Mouse (Mus musculus): ENCODE results near the gene Mllt10. TPM values are rescaled to one million over a fixed set of nuclear protein-coding genes. Genes with fewer than 3 reads are reported as not detected.
"Not testable (repeated sequence)": the region's sequence is repeated elsewhere in the genome, so short reads cannot be mapped to it uniquely, and the experiment has no call there.

Mllt10 gene
- polyA plus RNA-seq, 1 experiment = 10.0 TPM

GRCm38 (mm10) chr2:18068071-18068796, 13.2 kb downstream of the Mllt10 start:
- TF ChIP-seq MAX (IDR thresholded peaks at IDR 0.05) (no peak), MYOG (IDR thresholded peaks at IDR 0.05; ENCODE audit: control insufficient read depth, extremely low read depth, insufficient read length) (no peak), CEBPB (IDR thresholded peaks at IDR 0.05; ENCODE audit: low read depth) (no peak), USF1 (IDR thresholded peaks at IDR 0.05; ENCODE audit: low read depth) (no peak), FOSL1 (IDR thresholded peaks at IDR 0.05; ENCODE audit: insufficient read depth, low read length, poor library complexity, severe bottlenecking) (no peak), CTCF (IDR thresholded peaks at IDR 0.05; ENCODE audit: control insufficient read depth, insufficient read depth, insufficient read length) (no peak), MYOD1 (IDR thresholded peaks at IDR 0.05; ENCODE audit: control insufficient read depth, insufficient read length, low read depth) (no peak)
- no peak overlapping the region for H3K4me3 ChIP-seq (ENCODE audit: insufficient read depth, poor library complexity, severe bottlenecking)
- no peak overlapping the region for H3ac ChIP-seq (ENCODE audit: control insufficient read depth, insufficient read length, low read depth)
- H3K27me3 ChIP-seq (ENCODE audit: control insufficient read depth, insufficient read depth, insufficient read length) = no peaks in the 10 kb centered on the region
- peaks cover 59% of the 10 kb centered on the region for H3K36me3 ChIP-seq (ENCODE audit: control insufficient read depth, insufficient read depth)
- peaks cover 95% of the 10 kb centered on the region for H3K79me2 ChIP-seq (ENCODE audit: control insufficient read depth, insufficient read depth)
- H3K79me3 ChIP-seq (ENCODE audit: low read depth) = peaks cover 60% of the 10 kb centered on the region

- peaks cover 80% of the 10 kb centered on the region for H3K36me3 ChIP-seq (ENCODE audit: control insufficient read depth, insufficient read depth)
- no peak overlapping the region for H3K4me3 ChIP-seq (ENCODE audit: insufficient read depth, poor library complexity, severe bottlenecking)
- no peak for TF ChIP-seq MYOD1 (IDR thresholded peaks at IDR 0.05; ENCODE audit: control insufficient read depth, insufficient read length, low read depth)
Measured at GRCm38 (mm10) chr2:18071947-18072346, 16.9 kb downstream of the Mllt10 start.

GRCm38 (mm10) chr2:18080182-18080860, 25.3 kb downstream of the Mllt10 start:
- TF ChIP-seq USF1 (IDR thresholded peaks at IDR 0.05; ENCODE audit: low read depth) (no peak), MAX (IDR thresholded peaks at IDR 0.05) (no peak), MYOG (IDR thresholded peaks at IDR 0.05; ENCODE audit: control insufficient read depth, extremely low read depth, insufficient read length) (no peak), CTCF (IDR thresholded peaks at IDR 0.05; ENCODE audit: control insufficient read depth, insufficient read depth, insufficient read length) (no peak), CEBPB (IDR thresholded peaks at IDR 0.05; ENCODE audit: low read depth) (no peak), MYOD1 (IDR thresholded peaks at IDR 0.05; ENCODE audit: control insufficient read depth, insufficient read length, low read depth) (no peak), FOSL1 (IDR thresholded peaks at IDR 0.05; ENCODE audit: insufficient read depth, low read length, poor library complexity, severe bottlenecking) (no peak)
- H3K27me3 ChIP-seq (ENCODE audit: control insufficient read depth, insufficient read depth, insufficient read length) = no peaks in the 10 kb centered on the region
- peaks cover 88% of the 10 kb centered on the region for H3K36me3 ChIP-seq (ENCODE audit: control insufficient read depth, insufficient read depth)
- no peak overlapping the region for H3K4me3 ChIP-seq (ENCODE audit: insufficient read depth, poor library complexity, severe bottlenecking)
- H3K79me3 ChIP-seq (ENCODE audit: low read depth) = peaks cover 48% of the 10 kb centered on the region
- H3K79me2 ChIP-seq (ENCODE audit: control insufficient read depth, insufficient read depth) = peaks cover 94% of the 10 kb centered on the region
- no peak overlapping the region for H3ac ChIP-seq (ENCODE audit: control insufficient read depth, insufficient read length, low read depth)

More at GRCm38 (mm10) chr2:18071947-18072346, 16.9 kb downstream of the Mllt10 start:
- H3K79me2 ChIP-seq (ENCODE audit: control insufficient read depth, insufficient read depth) = peaks cover 100% of the 10 kb centered on the region
- no peak overlapping the region for H3ac ChIP-seq (ENCODE audit: control insufficient read depth, insufficient read length, low read depth)
- peaks cover 51% of the 10 kb centered on the region for H3K79me3 ChIP-seq (ENCODE audit: low read depth)
- H3K27me3 ChIP-seq (ENCODE audit: control insufficient read depth, insufficient read depth, insufficient read length) = no peaks in the 10 kb centered on the region

GRCm38 (mm10) chr2:18087695-18088094, 32.7 kb downstream of the Mllt10 start:
- not testable (repeated sequence) for H3K27me3 ChIP-seq (ENCODE audit: control insufficient read depth, insufficient read depth, insufficient read length); H3ac ChIP-seq (ENCODE audit: control insufficient read depth, insufficient read length, low read depth); H3K4me3 ChIP-seq (ENCODE audit: insufficient read depth, poor library complexity, severe bottlenecking)
- Histone ChIP-seq H3K36me3 (ENCODE audit: control insufficient read depth, insufficient read depth) (peaks cover 79% of the 10 kb centered on the region), H3K79me2 (ENCODE audit: control insufficient read depth, insufficient read depth) (peaks cover 100% of the 10 kb centered on the region), H3K79me3 (ENCODE audit: low read depth) (peaks cover 52% of the 10 kb centered on the region)

- Histone ChIP-seq H3ac (ENCODE audit: control insufficient read depth, insufficient read length, low read depth) (no peak overlapping the region), H3K36me3 (ENCODE audit: control insufficient read depth, insufficient read depth) (peaks cover 78% of the 10 kb centered on the region), H3K27me3 (ENCODE audit: control insufficient read depth, insufficient read depth, insufficient read length) (no peaks in the 10 kb centered on the region), H3K79me2 (ENCODE audit: control insufficient read depth, insufficient read depth) (peaks cover 100% of the 10 kb centered on the region), H3K79me3 (ENCODE audit: low read depth) (peaks cover 71% of the 10 kb centered on the region), H3K4me3 (ENCODE audit: insufficient read depth, poor library complexity, severe bottlenecking) (no peak overlapping the region)
- no peak for TF ChIP-seq CTCF (IDR thresholded peaks at IDR 0.05; ENCODE audit: control insufficient read depth, insufficient read depth, insufficient read length)
- no peak for TF ChIP-seq MYOD1 (IDR thresholded peaks at IDR 0.05; ENCODE audit: control insufficient read depth, insufficient read length, low read depth)
- no peak for TF ChIP-seq MAX (IDR thresholded peaks at IDR 0.05)
- no peak for TF ChIP-seq USF1 (IDR thresholded peaks at IDR 0.05; ENCODE audit: low read depth)
Measured at GRCm38 (mm10) chr2:18093858-18094257, 38.8 kb downstream of the Mllt10 start.

- TF ChIP-seq MYOD1 (IDR thresholded peaks at IDR 0.05; ENCODE audit: control insufficient read depth, insufficient read length, low read depth) (no peak), CEBPB (IDR thresholded peaks at IDR 0.05; ENCODE audit: low read depth) (no peak), USF1 (IDR thresholded peaks at IDR 0.05; ENCODE audit: low read depth) (no peak), CTCF (IDR thresholded peaks at IDR 0.05; ENCODE audit: control insufficient read depth, insufficient read depth, insufficient read length) (no peak), FOSL1 (IDR thresholded peaks at IDR 0.05; ENCODE audit: insufficient read depth, low read length, poor library complexity, severe bottlenecking) (no peak), MAX (IDR thresholded peaks at IDR 0.05) (no peak), MYOG (IDR thresholded peaks at IDR 0.05; ENCODE audit: control insufficient read depth, extremely low read depth, insufficient read length) (no peak)
Measured at GRCm38 (mm10) chr2:18094319-18094718, 39.3 kb downstream of the Mllt10 start.

More at GRCm38 (mm10) chr2:18094319-18094718, 39.3 kb downstream of the Mllt10 start:
- H3K4me3 ChIP-seq (ENCODE audit: insufficient read depth, poor library complexity, severe bottlenecking) = no peak overlapping the region
- H3K79me2 ChIP-seq (ENCODE audit: control insufficient read depth, insufficient read depth) = peaks cover 100% of the 10 kb centered on the region
- H3ac ChIP-seq (ENCODE audit: control insufficient read depth, insufficient read length, low read depth) = no peak overlapping the region
- H3K36me3 ChIP-seq (ENCODE audit: control insufficient read depth, insufficient read depth) = peaks cover 74% of the 10 kb centered on the region
- no peaks in the 10 kb centered on the region for H3K27me3 ChIP-seq (ENCODE audit: control insufficient read depth, insufficient read depth, insufficient read length)
- H3K79me3 ChIP-seq (ENCODE audit: low read depth) = peaks cover 67% of the 10 kb centered on the region
